Mouse (Mus musculus) midbrain, embryonic 10.5 days (tissue): ENCODE measurements around the gene Birc2. TPM values are rescaled to one million over a fixed set of nuclear protein-coding genes. Genes with fewer than 3 reads are reported as not detected.

Experiments used
- DNase-seq: peaks from one replicate; pipeline ENCODE4 v3.0.0-alpha.2; 2017; ENCODE audit warnings: low spot score
- H3K27ac ChIP-seq: fragments of 300-500 bp; sonication (generic); replicated peaks from 2 replicates; pipeline ENCODE4 v1.5.1; 2016; ENCODE audit warnings: mild to moderate bottlenecking
- H3K27me3 ChIP-seq: fragments of 300-500 bp; sonication (generic); 2 replicates; pipeline ENCODE4 v1.6.1; 2016; ENCODE audit warnings: low read depth, mild to moderate bottlenecking; ENCODE audit not compliant: poor library complexity, severe bottlenecking
- H3K36me3 ChIP-seq: fragments of 300-500 bp; sonication (generic); 2 replicates; pipeline ENCODE4 v1.6.1; 2016; ENCODE audit warnings: mild to moderate bottlenecking, moderate library complexity
- H3K4me1 ChIP-seq: fragments of 300-500 bp; sonication (generic); 2 replicates; pipeline ENCODE4 v1.6.1; 2016
- H3K4me3 ChIP-seq: fragments of 300-500 bp; sonication (generic); 2 replicates; pipeline ENCODE4 v1.5.1; 2016; ENCODE audit warnings: mild to moderate bottlenecking, moderate library complexity
- H3K9me3 ChIP-seq: fragments of 300-500 bp; sonication (generic); replicated peaks from 2 replicates; pipeline ENCODE4 v1.6.1; 2016; ENCODE audit warnings: mild to moderate bottlenecking
- WGBS: fragments of 180-500 bp; shearing (Covaris S2); methylation state at CpG from one replicate; pipeline ENCODE4 v1.1.7; 2016; 5-methylcytosine and 5-hydroxymethylcytosine counted together
- microRNA-seq: library from miRNA; unstranded; fragments of <30 nt; microRNA quantifications from one replicate; pipeline ENCODE4, GENCODE M21; 2017
- polyA plus RNA-seq: library from polyadenylated mRNA; unstranded; fragments of >200 nt; fragmentation: Nextera tagmentation; extraction: Ambion mirVana; gene quantifications from 2 replicates; pipeline ENCODE4 v1.2.1, GENCODE M21; 2016

The Birc2 gene
- polyA plus RNA-seq, 1 experiment from 2014 or later: 30.7 TPM

DNA sequence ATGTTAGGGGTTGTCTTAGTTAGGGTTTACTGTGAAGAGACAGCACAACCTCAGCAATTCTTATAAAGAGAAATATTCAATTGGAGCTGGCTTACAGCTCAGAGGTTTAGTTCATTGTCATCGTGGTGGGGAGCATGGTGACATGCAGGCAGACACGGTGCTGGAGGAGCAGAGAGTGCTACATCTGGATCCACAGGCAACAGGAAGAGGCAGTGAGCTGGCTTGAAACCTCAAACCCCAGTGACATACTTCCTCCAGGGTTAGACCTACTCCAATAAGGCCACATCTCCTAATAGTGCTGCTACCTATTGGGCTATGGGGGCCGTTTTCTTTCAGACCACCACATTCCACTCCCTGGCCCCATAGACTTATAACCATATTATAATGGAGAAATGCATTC, 60.9 kb downstream of the Birc2 start:
- peaks cover 8% of the 10 kb centered on the region; the same call in 1 of the 2 replicates for H3K4me1 ChIP-seq

DNA sequence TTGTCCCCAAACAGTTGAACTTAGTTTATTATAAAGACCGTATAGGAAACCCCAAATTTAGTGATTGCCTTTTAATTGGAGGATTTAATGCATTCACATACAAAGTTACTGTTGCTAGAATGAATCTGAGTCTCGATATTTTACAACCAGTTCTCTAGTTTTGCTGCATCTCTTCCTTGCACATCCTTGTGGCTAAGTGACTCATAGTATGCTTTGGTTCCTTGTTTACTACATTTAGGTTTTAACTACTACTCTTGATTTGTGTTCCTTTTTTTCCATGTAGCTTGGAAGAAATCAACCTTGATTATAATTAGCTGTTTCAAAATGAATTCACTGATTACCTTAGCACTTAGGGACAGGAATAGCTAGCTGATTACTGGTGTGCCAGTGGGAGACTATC, 61.9 kb downstream of the Birc2 start:
- DNase-seq: no peak
- Histone ChIP-seq H3K9me3 (no peaks in the 10 kb centered on the region), H3K4me1 (peaks cover 8% of the 10 kb centered on the region; the same call in 1 of the 2 replicates), H3K36me3 (peaks cover 63% of the 10 kb centered on the region), H3K4me3 (no peak overlapping the region), H3K27me3 (no peaks in the 10 kb centered on the region), H3K27ac (no peak overlapping the region)
- WGBS: 93% methylated on average over 2 of the region's 2 CpGs

More for the DNA sequence above, 60.9 kb downstream of the Birc2 start:
- 80% methylated on average over 3 of the region's 3 CpGs for WGBS
- H3K36me3 ChIP-seq: peaks cover 55% of the 10 kb centered on the region
- no peak overlapping the region for H3K27ac ChIP-seq
- DNase-seq: no peak
- H3K27me3 ChIP-seq: no peaks in the 10 kb centered on the region
- no peaks in the 10 kb centered on the region for H3K9me3 ChIP-seq
- H3K4me3 ChIP-seq: no peak overlapping the region

DNA sequence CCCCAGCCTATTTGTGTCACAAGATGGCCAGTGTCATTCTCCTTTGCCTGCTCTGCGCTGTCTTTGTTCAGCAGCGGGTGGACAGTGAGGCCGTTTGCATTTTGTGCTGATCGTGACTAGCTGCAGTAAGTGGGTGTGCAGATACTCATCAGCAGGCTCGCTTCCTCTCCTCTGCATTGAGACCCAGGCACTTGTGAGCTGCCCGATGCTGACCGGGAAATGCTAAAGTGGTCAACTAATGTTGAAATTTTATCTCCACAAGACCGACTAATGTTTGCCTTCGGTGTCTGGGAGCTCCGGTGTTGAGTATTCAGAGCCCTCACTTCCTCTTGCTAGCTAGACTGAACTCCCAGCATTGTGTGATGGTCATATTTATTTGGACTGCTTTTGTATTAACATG, 62.3 kb downstream of the Birc2 start:
- H3K27ac ChIP-seq: no peak overlapping the region
- DNase-seq: no peak
- WGBS: 93% methylated on average over 10 of the region's 10 CpGs
- H3K9me3 ChIP-seq: no peaks in the 10 kb centered on the region
- peaks cover 64% of the 10 kb centered on the region for H3K36me3 ChIP-seq
- peaks cover 8% of the 10 kb centered on the region; the same call in 1 of the 2 replicates for H3K4me1 ChIP-seq
- H3K27me3 ChIP-seq: no peaks in the 10 kb centered on the region
- no peak overlapping the region for H3K4me3 ChIP-seq

DNA sequence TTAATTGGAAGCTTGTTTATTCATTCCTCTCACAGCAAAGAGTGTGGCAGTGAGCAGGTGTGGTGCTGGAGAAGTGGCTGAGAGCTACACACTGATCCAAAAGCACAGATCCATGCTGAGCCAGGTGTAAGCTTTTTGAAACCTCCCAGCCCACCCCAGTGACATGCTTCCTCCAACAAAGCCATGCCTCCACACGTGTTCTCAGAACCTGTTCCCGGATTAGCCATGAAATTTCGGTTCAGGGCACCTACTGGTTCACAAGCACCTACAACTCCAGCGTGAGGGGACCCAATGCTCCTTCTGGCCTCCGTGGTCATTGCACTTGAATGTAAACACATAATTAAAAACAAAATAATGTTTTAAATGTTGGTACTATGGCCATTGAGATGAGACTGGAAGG, 63.2 kb downstream of the Birc2 start:
- DNase-seq: no peak
- Histone ChIP-seq H3K4me1 (peaks cover 10% of the 10 kb centered on the region; the same call in 1 of the 2 replicates), H3K27me3 (no peaks in the 10 kb centered on the region), H3K9me3 (no peaks in the 10 kb centered on the region), H3K27ac (no peak overlapping the region), H3K4me3 (no peak overlapping the region), H3K36me3 (peaks cover 64% of the 10 kb centered on the region)
- 95% methylated on average over 5 of the region's 5 CpGs for WGBS

DNA sequence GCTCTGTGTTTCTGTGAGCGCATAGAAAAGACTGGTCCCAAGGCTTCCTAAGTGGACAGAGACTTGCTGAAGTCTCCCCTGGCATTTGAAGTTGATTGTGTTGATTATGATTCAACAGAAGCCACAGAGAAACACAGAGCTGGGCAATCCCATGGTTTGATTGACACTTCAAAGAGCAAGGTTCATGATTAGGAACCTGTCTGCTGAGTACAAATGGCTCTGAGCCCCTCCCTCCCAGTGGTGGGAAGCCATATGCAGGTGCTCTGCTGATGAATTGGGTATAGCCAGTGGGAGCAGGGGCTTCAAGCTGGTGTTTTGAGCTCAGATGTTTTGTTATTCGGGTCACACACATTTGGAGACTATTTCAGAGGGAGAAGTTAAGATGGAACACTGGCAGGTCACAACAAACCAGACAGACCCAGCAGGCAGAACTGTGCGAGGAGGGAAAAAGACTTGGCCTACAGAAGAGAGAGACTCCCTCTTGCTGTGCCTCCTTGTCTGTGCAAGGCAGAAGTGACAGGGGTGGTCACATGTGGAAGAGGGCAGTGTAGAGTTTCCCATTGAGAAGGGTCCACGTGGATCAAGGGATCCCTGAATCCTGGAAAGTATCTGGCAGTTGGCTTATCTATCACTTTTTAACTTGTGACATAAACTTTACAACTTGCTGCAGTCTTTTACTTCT, 64.0 kb downstream of the Birc2 start:
- H3K36me3 ChIP-seq: peaks cover 65% of the 10 kb centered on the region
- WGBS: 78% methylated on average over 4 of the region's 4 CpGs
- H3K27me3 ChIP-seq: no peaks in the 10 kb centered on the region
- H3K9me3 ChIP-seq: no peaks in the 10 kb centered on the region
- no peak for DNase-seq
- no peak overlapping the region for H3K4me3 ChIP-seq
- H3K27ac ChIP-seq: no peak overlapping the region
- H3K4me1 ChIP-seq: peaks cover 17% of the 10 kb centered on the region

DNA sequence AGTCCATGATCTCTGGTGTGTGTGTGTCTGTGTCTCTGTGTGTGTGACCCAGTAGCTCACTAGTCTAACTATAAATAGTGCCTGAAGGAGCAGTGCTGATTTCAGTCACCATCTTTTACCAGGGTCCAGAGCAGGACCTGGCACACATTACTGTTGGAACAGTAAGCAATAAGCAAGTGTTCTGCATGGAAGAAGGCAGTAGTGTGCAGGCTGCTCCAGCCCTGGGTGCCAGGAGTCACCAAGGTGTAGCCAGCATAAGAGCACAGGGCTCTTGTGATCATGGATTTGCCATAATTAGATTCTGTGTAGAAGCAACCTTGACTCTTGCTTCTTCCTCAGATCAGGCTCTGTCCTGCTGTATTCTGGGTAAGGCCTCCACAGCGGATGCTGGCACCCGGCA, 64.5 kb downstream of the Birc2 start:
- Histone ChIP-seq H3K9me3 (no peaks in the 10 kb centered on the region), H3K27me3 (no peaks in the 10 kb centered on the region), H3K36me3 (peaks cover 65% of the 10 kb centered on the region), H3K4me1 (peaks cover 22% of the 10 kb centered on the region), H3K4me3 (no peak overlapping the region), H3K27ac (no peak overlapping the region)
- no peak for DNase-seq
- 98% methylated on average over 2 of the region's 2 CpGs for WGBS

DNA sequence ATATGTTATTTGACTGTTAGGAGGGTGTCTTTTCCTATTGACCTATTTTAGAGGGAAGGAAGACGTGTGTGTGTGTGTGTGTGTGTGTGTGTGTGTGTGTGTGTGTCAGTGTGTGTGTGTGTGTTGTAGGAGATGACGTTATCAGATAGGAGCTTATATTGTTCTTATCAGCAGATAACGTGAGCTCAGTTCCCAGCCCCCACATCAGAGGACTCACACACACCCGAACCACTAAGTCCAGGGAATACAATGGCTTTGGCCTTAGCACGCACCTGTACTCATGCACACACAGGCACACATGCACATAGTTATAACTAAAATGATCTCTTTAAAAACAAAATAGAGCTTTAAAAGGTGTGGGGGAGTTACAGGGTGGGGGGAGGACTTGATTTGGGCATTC, 67.4 kb downstream of the Birc2 start:
- no peaks in the 10 kb centered on the region for H3K27me3 ChIP-seq
- peaks cover 48% of the 10 kb centered on the region for H3K4me1 ChIP-seq
- H3K36me3 ChIP-seq: peaks cover 52% of the 10 kb centered on the region
- no peak overlapping the region for H3K4me3 ChIP-seq
- no peaks in the 10 kb centered on the region for H3K9me3 ChIP-seq
- DNase-seq: no peak
- no peak overlapping the region for H3K27ac ChIP-seq
- 89% methylated on average over 5 of the region's 5 CpGs for WGBS

DNA sequence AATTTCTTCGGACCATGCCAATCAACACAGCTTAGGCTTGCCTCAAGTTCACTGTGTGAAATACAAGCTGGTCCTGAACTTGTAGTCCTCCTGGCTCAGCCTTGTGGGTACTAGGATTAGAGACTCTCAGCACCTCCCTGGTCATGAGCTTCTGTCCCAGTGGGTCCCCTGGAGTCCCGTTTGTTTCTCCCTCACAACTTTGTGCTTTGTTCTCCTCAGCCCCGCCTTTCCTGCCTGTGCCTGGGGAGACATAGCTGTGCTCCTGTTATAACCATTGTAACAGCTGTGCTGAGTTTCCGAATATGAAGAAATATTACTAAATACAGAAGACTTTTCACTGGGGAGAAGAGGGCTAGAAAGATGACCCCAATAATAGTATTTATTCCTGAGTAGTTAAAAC, 67.8 kb downstream of the Birc2 start:
- Histone ChIP-seq H3K9me3 (no peaks in the 10 kb centered on the region), H3K27ac (no peak overlapping the region), H3K4me3 (no peak overlapping the region), H3K36me3 (peaks cover 48% of the 10 kb centered on the region), H3K27me3 (no peaks in the 10 kb centered on the region), H3K4me1 (peaks cover 48% of the 10 kb centered on the region)
- WGBS: 68% methylated on average over 4 of the region's 4 CpGs
- no peak for DNase-seq

Small RNAs within 50 kb of the gene (microRNA-seq; reads per million reads assigned to microRNA genes)
- 13.2 reads per million, percentile 25 among the genes with 10 or more reads in this experiment for gene Mir5618

Other genes starting within 250 kb of the Birc2 start
- not detected in 2 replicates for gene Mmp20, start 208.8 kb downstream of the Birc2 start, polyA plus RNA-seq
- not detected in 2 replicates for gene Mmp7, start 145.0 kb downstream of the Birc2 start, polyA plus RNA-seq
- gene Tmem123, start 73.0 kb downstream of the Birc2 start, polyA plus RNA-seq: 119 and 122 TPM in 2 replicates
- gene Birc3, start 36.1 kb upstream of the Birc2 start, polyA plus RNA-seq: 2.7 and 3.4 TPM in 2 replicates
- gene Yap1, start 167.5 kb upstream of the Birc2 start, polyA plus RNA-seq: 25.4 and 31.3 TPM in 2 replicates
- 18.4 and 19.4 TPM in 2 replicates for gene Cfap300, start 205.8 kb upstream of the Birc2 start, polyA plus RNA-seq